Mouse (Mus musculus): ENCODE measurements around the gene Pi4kb. TPM values are rescaled to one million over a fixed set of nuclear protein-coding genes. Genes with fewer than 3 reads are reported as not detected.

The Pi4kb gene
- total and polyA plus RNA-seq, 3 experiments = 24.0 to 39.2 (median 30.7) TPM

DNA sequence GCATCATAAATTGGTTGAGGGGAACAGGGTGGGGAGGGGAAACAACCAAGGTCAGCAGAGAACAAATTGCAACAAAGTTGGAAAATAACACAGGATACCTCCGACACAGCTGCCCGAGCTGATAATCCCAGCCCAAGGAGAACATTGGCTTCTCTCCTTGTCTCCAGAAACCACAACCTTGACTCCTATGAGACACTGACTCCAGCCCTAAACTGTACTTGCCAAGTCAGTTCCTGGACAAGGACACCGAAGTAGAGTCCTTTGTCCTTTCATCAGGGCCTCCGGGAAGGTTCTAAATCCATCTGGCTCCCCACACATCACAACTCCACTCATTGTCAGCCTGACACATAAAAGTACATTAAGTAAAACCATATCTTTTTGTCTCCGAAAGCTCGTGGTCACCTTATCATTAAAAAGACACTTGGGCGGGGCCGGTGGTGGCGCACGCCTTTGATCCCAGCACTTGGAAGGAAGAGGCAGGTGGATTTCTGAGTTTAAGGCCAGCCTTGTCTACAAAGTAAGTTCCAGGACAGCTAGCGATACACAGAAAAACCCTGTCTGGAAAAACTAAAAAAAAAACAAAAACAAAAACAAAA lies 72.0 kb downstream of the Pi4kb start:
- Histone ChIP-seq H3K4me1 (ENCODE audit: control insufficient read depth in 1 of 2, insufficient read depth in 2 of 2) (peaks cover 2 to 7% of the 10 kb centered on the region in 2 experiments; a peak in 3 of 4 replicates), H3K36me3 (replicated peaks in 1 of 2; ENCODE audit: control insufficient read depth in 1 of 2, insufficient read depth in 1 of 2, low read length in 1 of 2) (no peaks in the 10 kb centered on the region), H3K4me3 (replicated peaks in 1 of 3; ENCODE audit: low read depth in 2 of 3, low read length in 2 of 3, poor library complexity in 1 of 3) (no peak overlapping the region), H3K27me3 (replicated peaks) (peaks cover 3% of the 10 kb centered on the region), H3K9me3 (replicated peaks; ENCODE audit: low read length) (no peaks in the 10 kb centered on the region), H3K9ac (ENCODE audit: insufficient read depth, low read depth) (no peak overlapping the region), H3K79me2 (replicated peaks; ENCODE audit: control insufficient read depth, extremely low read depth, insufficient read depth, poor library complexity, severe bottlenecking) (peaks cover 8% of the 10 kb centered on the region), H3K4me2 (ENCODE audit: insufficient read depth, low read depth, poor library complexity, severe bottlenecking) (no peak overlapping the region), H3K27ac (ENCODE audit: insufficient read depth, low read depth) (no peak overlapping the region)
- no peak for DNase-seq (ENCODE audit: extremely low read depth)
- dilution Hi-C loops (cut with MboI; ENCODE audit: extremely low pct_ligation_motif_present, extremely low pct_unique_long_range_greater_than_20kb, low sequenced_read_pairs) = no loop called here
- in situ Hi-C loops (cut with MboI; ENCODE audit: low pct_ligation_motif_present, low pct_unique_long_range_greater_than_20kb, low sequenced_read_pairs) = no loop called here
- TF ChIP-seq E2F4 (IDR thresholded peaks at IDR 0.05; ENCODE audit: insufficient replicate concordance, low read depth, low read length) = no peak
- TF ChIP-seq BHLHE40 (IDR thresholded peaks at IDR 0.05; ENCODE audit: low read depth, low read length) = no peak
- TF ChIP-seq CHD2 (IDR thresholded peaks at IDR 0.05; ENCODE audit: low read length) = no peak

DNA sequence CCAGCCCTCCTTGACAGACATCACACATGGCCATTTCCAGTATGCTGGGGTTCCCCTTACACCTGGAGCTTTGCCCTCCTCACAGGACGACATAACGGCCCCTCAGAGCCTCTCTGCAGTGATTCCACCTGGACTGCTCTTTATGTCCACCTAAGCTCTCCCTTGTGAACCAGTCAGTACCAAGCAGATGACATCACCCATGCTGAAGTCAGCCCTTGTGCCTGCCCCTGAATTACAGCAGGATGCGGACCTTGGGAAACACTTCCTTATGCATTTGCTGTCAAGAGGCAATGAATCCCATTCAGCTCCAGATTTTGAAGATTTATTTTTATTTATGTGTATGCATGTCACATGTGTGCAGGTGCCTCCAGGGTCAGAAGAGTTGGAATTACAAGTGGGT lies 73.4 kb downstream of the Pi4kb start:
- Histone ChIP-seq H3K9ac (ENCODE audit: insufficient read depth, low read depth) (no peak overlapping the region), H3K27me3 (replicated peaks) (peaks cover 3% of the 10 kb centered on the region), H3K4me2 (ENCODE audit: insufficient read depth, low read depth, poor library complexity, severe bottlenecking) (no peak overlapping the region), H3K9me3 (replicated peaks; ENCODE audit: low read length) (no peaks in the 10 kb centered on the region), H3K27ac (ENCODE audit: insufficient read depth, low read depth) (no peak overlapping the region), H3K36me3 (replicated peaks in 1 of 2; ENCODE audit: control insufficient read depth in 1 of 2, insufficient read depth in 1 of 2, low read length in 1 of 2) (no peaks in the 10 kb centered on the region), H3K4me3 (replicated peaks in 1 of 3; ENCODE audit: low read depth in 2 of 3, low read length in 2 of 3, poor library complexity in 1 of 3) (no peak overlapping the region), H3K4me1 (ENCODE audit: control insufficient read depth in 1 of 2, insufficient read depth in 2 of 2) (peaks cover under 1 to 4% of the 10 kb centered on the region in 2 experiments; a peak in 3 of 4 replicates), H3K79me2 (replicated peaks; ENCODE audit: control insufficient read depth, extremely low read depth, insufficient read depth, poor library complexity, severe bottlenecking) (no peaks in the 10 kb centered on the region)
- DNase-seq (ENCODE audit: extremely low read depth) = no peak
- TF ChIP-seq POLR2AphosphoS2 (IDR thresholded peaks at IDR 0.05; ENCODE audit: low read depth, low read length) (no peak), HCFC1 (IDR thresholded peaks at IDR 0.05; ENCODE audit: low read depth, low read length) (no peak), UBTF (IDR thresholded peaks at IDR 0.05; ENCODE audit: low read depth, low read length) (no peak), TCF12 (IDR thresholded peaks at IDR 0.05; ENCODE audit: low read depth, low read length) (no peak), MEF2A (IDR thresholded peaks at IDR 0.05; ENCODE audit: borderline replicate concordance, low read depth, low read length) (no peak), TBP (conservative IDR thresholded peaks at IDR 0.05; ENCODE audit: low read depth, low read length) (no peak), ZNF384 (IDR thresholded peaks at IDR 0.05; ENCODE audit: low read depth, low read length) (no peak), E2F4 (IDR thresholded peaks at IDR 0.05; ENCODE audit: insufficient replicate concordance, low read depth, low read length) (no peak)
- dilution Hi-C loops (cut with MboI; ENCODE audit: extremely low pct_ligation_motif_present, extremely low pct_unique_long_range_greater_than_20kb, low sequenced_read_pairs) = no loop called here
- in situ Hi-C loops (cut with MboI; ENCODE audit: low pct_ligation_motif_present, low pct_unique_long_range_greater_than_20kb, low sequenced_read_pairs) = no loop called here

DNA sequence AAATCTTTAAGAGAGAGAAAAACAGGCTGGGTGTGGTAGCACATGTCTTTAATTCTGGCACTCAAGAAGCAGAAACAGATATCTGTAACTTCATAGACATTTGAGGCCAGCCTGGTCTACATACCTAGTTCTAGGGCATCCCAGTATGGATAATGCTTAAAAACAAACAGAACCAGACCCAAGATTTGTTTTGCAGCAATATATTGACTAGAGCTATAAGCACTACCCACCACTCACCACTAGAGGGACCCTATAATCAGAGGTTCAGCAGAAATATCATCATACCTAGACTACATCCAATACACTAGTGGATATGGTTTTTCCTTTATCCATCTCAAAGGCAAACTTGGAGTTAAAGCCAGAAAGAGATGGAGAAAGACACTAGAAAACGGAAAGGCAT lies 78.4 kb downstream of the Pi4kb start:
- in situ Hi-C loops (cut with MboI; ENCODE audit: low pct_ligation_motif_present, low pct_unique_long_range_greater_than_20kb, low sequenced_read_pairs) = no loop called here
- H3K4me1 ChIP-seq (ENCODE audit: control insufficient read depth in 1 of 2, insufficient read depth in 2 of 2) = peaks cover 0 to 10% of the 10 kb centered on the region in 2 experiments; a peak in 2 of 4 replicates
- no peaks in the 10 kb centered on the region for H3K9me3 ChIP-seq (replicated peaks; ENCODE audit: low read length)

More for the DNA sequence above, 78.4 kb downstream of the Pi4kb start:
- H3K36me3 ChIP-seq (replicated peaks in 1 of 2; ENCODE audit: control insufficient read depth in 1 of 2, insufficient read depth in 1 of 2, low read length in 1 of 2) = peaks cover 4 to 14% of the 10 kb centered on the region in 2 experiments
- H3K4me3 ChIP-seq (replicated peaks in 1 of 3; ENCODE audit: low read depth in 2 of 3, low read length in 2 of 3, poor library complexity in 1 of 3) = no peak overlapping the region
- peaks cover 3% of the 10 kb centered on the region for H3K27me3 ChIP-seq (replicated peaks)
- DNase-seq (ENCODE audit: extremely low read depth) = peak; percentile 60
- H3K79me2 ChIP-seq (replicated peaks; ENCODE audit: control insufficient read depth, extremely low read depth, insufficient read depth, poor library complexity, severe bottlenecking) = no peaks in the 10 kb centered on the region
- H3K9ac ChIP-seq (ENCODE audit: insufficient read depth, low read depth) = no peak overlapping the region
- H3K27ac ChIP-seq (ENCODE audit: insufficient read depth, low read depth) = no peak overlapping the region
- peak; percentile 38 for TF ChIP-seq RAD21 (IDR thresholded peaks at IDR 0.05; ENCODE audit: low read depth, low read length)
- TF ChIP-seq MAFK (IDR thresholded peaks at IDR 0.05; ENCODE audit: insufficient replicate concordance, low read length) = no peak
- peak; percentile 77 to 82; a peak in 3 of 4 replicates for TF ChIP-seq CTCF (conservative IDR thresholded peaks at IDR 0.05 in 1 of 2, IDR thresholded peaks at IDR 0.05 in 1 of 2; ENCODE audit: low read depth in 2 of 2, low read length in 2 of 2)
- TF ChIP-seq JUND (conservative IDR thresholded peaks at IDR 0.05; ENCODE audit: low read depth, low read length) = peak; percentile 30; the same call in 1 of the 2 replicates
- TF ChIP-seq SMC3 (IDR thresholded peaks at IDR 0.05; ENCODE audit: low read depth, low read length) = peak; percentile 42
- no peak for TF ChIP-seq PAX5 (IDR thresholded peaks at IDR 0.05; ENCODE audit: low read length)
- TF ChIP-seq HCFC1 (IDR thresholded peaks at IDR 0.05; ENCODE audit: low read depth, low read length) = no peak
- no peak overlapping the region for H3K4me2 ChIP-seq (ENCODE audit: insufficient read depth, low read depth, poor library complexity, severe bottlenecking)
- dilution Hi-C loops (cut with MboI; ENCODE audit: extremely low pct_ligation_motif_present, extremely low pct_unique_long_range_greater_than_20kb, low sequenced_read_pairs) = no loop called here

All from CH12.LX (cell line).